Mouse (Mus musculus): Measurements from ENCODE around the gene Tmem123. TPM values are rescaled to one million over a fixed set of nuclear protein-coding genes. Genes with fewer than 3 reads are reported as not detected.

The Tmem123 gene
- polyA plus RNA-seq, 1 experiment from 2014 or later = 14.5 TPM

- H3K9me3 ChIP-seq (replicated peaks; ENCODE audit: control insufficient read depth, low read length, poor library complexity, severe bottlenecking) = no peaks in the 10 kb centered on the region
- H3K4me1 ChIP-seq (ENCODE audit: control insufficient read depth, insufficient read depth, low read length) = peaks cover 34% of the 10 kb centered on the region
- no peaks in the 10 kb centered on the region for H3K27me3 ChIP-seq (ENCODE audit: control insufficient read depth, insufficient read depth, low read depth, low read length)
- H3K4me2 ChIP-seq (ENCODE audit: low read length) = no peak overlapping the region
- peaks cover 4% of the 10 kb centered on the region; the same call in 1 of the 2 replicates for H3K36me3 ChIP-seq (ENCODE audit: control insufficient read depth, insufficient read depth, low read length)
- ATAC-seq = no peak
- no peak overlapping the region for H3K27ac ChIP-seq (ENCODE audit: low read length)
- no peak overlapping the region for H3K9ac ChIP-seq (ENCODE audit: low read depth, low read length)
- H3K4me3 ChIP-seq (ENCODE audit: low read depth, low read length) = no peak overlapping the region
- 96% methylated on average over 4 of the region's 4 CpGs for WGBS
Measured at GRCm38 (mm10) chr9:7828706-7829105, 64.9 kb downstream of the Tmem123 start.

GRCm38 (mm10) chr9:7829531-7830528, 66.0 kb downstream of the Tmem123 start:
- ATAC-seq = no peak
- Histone ChIP-seq H3K4me1 (ENCODE audit: control insufficient read depth, insufficient read depth, low read length) (peaks cover 43% of the 10 kb centered on the region), H3K9ac (ENCODE audit: low read depth, low read length) (no peak overlapping the region), H3K4me3 (ENCODE audit: low read depth, low read length) (no peak overlapping the region), H3K27ac (ENCODE audit: low read length) (no peak overlapping the region), H3K27me3 (ENCODE audit: control insufficient read depth, insufficient read depth, low read depth, low read length) (no peaks in the 10 kb centered on the region), H3K4me2 (ENCODE audit: low read length) (peak overlapping the region; percentile 23; the same call in 1 of the 2 replicates), H3K9me3 (replicated peaks; ENCODE audit: control insufficient read depth, low read length, poor library complexity, severe bottlenecking) (no peaks in the 10 kb centered on the region), H3K36me3 (ENCODE audit: control insufficient read depth, insufficient read depth, low read length) (peaks cover 6% of the 10 kb centered on the region; the same call in 1 of the 2 replicates)
- 81% methylated on average over 9 of the region's 9 CpGs for WGBS

- Histone ChIP-seq H3K9ac (ENCODE audit: low read depth, low read length) (no peak overlapping the region), H3K27ac (ENCODE audit: low read length) (no peak overlapping the region), H3K4me2 (ENCODE audit: low read length) (peak overlapping the region; percentile 5; the same call in 1 of the 2 replicates), H3K27me3 (ENCODE audit: control insufficient read depth, insufficient read depth, low read depth, low read length) (no peaks in the 10 kb centered on the region), H3K4me1 (ENCODE audit: control insufficient read depth, insufficient read depth, low read length) (peaks cover 54% of the 10 kb centered on the region), H3K9me3 (replicated peaks; ENCODE audit: control insufficient read depth, low read length, poor library complexity, severe bottlenecking) (no peaks in the 10 kb centered on the region), H3K36me3 (ENCODE audit: control insufficient read depth, insufficient read depth, low read length) (peaks cover 6% of the 10 kb centered on the region; the same call in 1 of the 2 replicates), H3K4me3 (ENCODE audit: low read depth, low read length) (no peak overlapping the region)
- ATAC-seq = no peak
- 90% methylated on average over 6 of the region's 6 CpGs for WGBS
Measured at GRCm38 (mm10) chr9:7833421-7833820, 69.6 kb downstream of the Tmem123 start.

- 93% methylated on average over 1 of the region's 1 CpGs for WGBS
Measured at GRCm38 (mm10) chr9:7835302-7835701, 71.5 kb downstream of the Tmem123 start.

GRCm38 (mm10) chr9:7836331-7836730, 72.5 kb downstream of the Tmem123 start:
- no peaks in the 10 kb centered on the region for H3K27me3 ChIP-seq (ENCODE audit: control insufficient read depth, insufficient read depth, low read depth, low read length)
- ATAC-seq = peak; percentile 56
- WGBS = 0% methylated on average over 16 of the region's 16 CpGs
- H3K4me3 ChIP-seq (ENCODE audit: low read depth, low read length) = peak overlapping the region; percentile 63
- H3K27ac ChIP-seq (ENCODE audit: low read length) = peak overlapping the region; percentile 98
- peaks cover 6% of the 10 kb centered on the region; the same call in 1 of the 2 replicates for H3K36me3 ChIP-seq (ENCODE audit: control insufficient read depth, insufficient read depth, low read length)
- peak overlapping the region; percentile 74 for H3K4me2 ChIP-seq (ENCODE audit: low read length)
- no peaks in the 10 kb centered on the region for H3K9me3 ChIP-seq (replicated peaks; ENCODE audit: control insufficient read depth, low read length, poor library complexity, severe bottlenecking)
- H3K4me1 ChIP-seq (ENCODE audit: control insufficient read depth, insufficient read depth, low read length) = peaks cover 38% of the 10 kb centered on the region
- peak overlapping the region; percentile 80 for H3K9ac ChIP-seq (ENCODE audit: low read depth, low read length)

More at GRCm38 (mm10) chr9:7835302-7835701, 71.5 kb downstream of the Tmem123 start:
- Histone ChIP-seq H3K9ac (ENCODE audit: low read depth, low read length) (no peak overlapping the region), H3K27ac (ENCODE audit: low read length) (no peak overlapping the region), H3K9me3 (replicated peaks; ENCODE audit: control insufficient read depth, low read length, poor library complexity, severe bottlenecking) (no peaks in the 10 kb centered on the region), H3K4me2 (ENCODE audit: low read length) (peak overlapping the region; percentile 53), H3K36me3 (ENCODE audit: control insufficient read depth, insufficient read depth, low read length) (peaks cover 6% of the 10 kb centered on the region; the same call in 1 of the 2 replicates), H3K27me3 (ENCODE audit: control insufficient read depth, insufficient read depth, low read depth, low read length) (no peaks in the 10 kb centered on the region), H3K4me3 (ENCODE audit: low read depth, low read length) (no peak overlapping the region), H3K4me1 (ENCODE audit: control insufficient read depth, insufficient read depth, low read length) (peaks cover 44% of the 10 kb centered on the region)
- ATAC-seq = no peak

- Histone ChIP-seq H3K27me3 (ENCODE audit: control insufficient read depth, insufficient read depth, low read depth, low read length) (no peaks in the 10 kb centered on the region), H3K9ac (ENCODE audit: low read depth, low read length) (peak within 1 kb of the TSS; percentile 82), H3K4me3 (ENCODE audit: low read depth, low read length) (peak within 1 kb of the TSS; percentile 63), H3K36me3 (ENCODE audit: control insufficient read depth, insufficient read depth, low read length) (peaks cover 6% of the 10 kb centered on the region; the same call in 1 of the 2 replicates), H3K9me3 (replicated peaks; ENCODE audit: control insufficient read depth, low read length, poor library complexity, severe bottlenecking) (no peaks in the 10 kb centered on the region), H3K4me1 (ENCODE audit: control insufficient read depth, insufficient read depth, low read length) (peaks cover 33% of the 10 kb centered on the region), H3K4me2 (ENCODE audit: low read length) (peak within 1 kb of the TSS; percentile 74), H3K27ac (ENCODE audit: low read length) (peak within 1 kb of the TSS; percentile 98)
- ATAC-seq = peak; percentile 98
- WGBS = under 1% methylated on average over 68 of the region's 68 CpGs
Measured at GRCm38 (mm10) chr9:7836905-7837805, 73.3 kb downstream of the Tmem123 start, which contains the start of gene Birc2. Gene Birc2, minus strand, starts transcription at chr9:7837064.

GRCm38 (mm10) chr9:7837806-7838440, 74.1 kb downstream of the Tmem123 start:
- ATAC-seq = peak; percentile 25

GRCm38 (mm10) chr9:7841221-7841620, 77.4 kb downstream of the Tmem123 start:
- no peaks in the 10 kb centered on the region for H3K9me3 ChIP-seq (replicated peaks; ENCODE audit: control insufficient read depth, low read length, poor library complexity, severe bottlenecking)
- H3K36me3 ChIP-seq (ENCODE audit: control insufficient read depth, insufficient read depth, low read length) = no peaks in the 10 kb centered on the region
- no peak overlapping the region for H3K4me2 ChIP-seq (ENCODE audit: low read length)
- no peaks in the 10 kb centered on the region for H3K27me3 ChIP-seq (ENCODE audit: control insufficient read depth, insufficient read depth, low read depth, low read length)
- H3K9ac ChIP-seq (ENCODE audit: low read depth, low read length) = no peak overlapping the region
- 68% methylated on average over 6 of the region's 6 CpGs for WGBS
- no peak overlapping the region for H3K4me3 ChIP-seq (ENCODE audit: low read depth, low read length)
- H3K27ac ChIP-seq (ENCODE audit: low read length) = no peak overlapping the region
- H3K4me1 ChIP-seq (ENCODE audit: control insufficient read depth, insufficient read depth, low read length) = peaks cover 3% of the 10 kb centered on the region; the same call in 1 of the 2 replicates
- no peak for ATAC-seq

More at GRCm38 (mm10) chr9:7837806-7838440, 74.1 kb downstream of the Tmem123 start:
- H3K4me3 ChIP-seq (ENCODE audit: low read depth, low read length) = peak overlapping the region; percentile 63
- WGBS = 10% methylated on average over 14 of the region's 14 CpGs
- H3K9ac ChIP-seq (ENCODE audit: low read depth, low read length) = peak overlapping the region; percentile 82
- H3K36me3 ChIP-seq (ENCODE audit: control insufficient read depth, insufficient read depth, low read length) = peaks cover 6% of the 10 kb centered on the region; the same call in 1 of the 2 replicates
- peak overlapping the region; percentile 98 for H3K27ac ChIP-seq (ENCODE audit: low read length)
- peaks cover 26% of the 10 kb centered on the region for H3K4me1 ChIP-seq (ENCODE audit: control insufficient read depth, insufficient read depth, low read length)
- H3K4me2 ChIP-seq (ENCODE audit: low read length) = peak overlapping the region; percentile 67
- H3K27me3 ChIP-seq (ENCODE audit: control insufficient read depth, insufficient read depth, low read depth, low read length) = no peaks in the 10 kb centered on the region
- no peaks in the 10 kb centered on the region for H3K9me3 ChIP-seq (replicated peaks; ENCODE audit: control insufficient read depth, low read length, poor library complexity, severe bottlenecking)
